Mouse (Mus musculus): ENCODE data around the gene Parm1. TPM values are rescaled to one million over a fixed set of nuclear protein-coding genes. Genes with fewer than 3 reads are reported as not detected.
A peak's percentile ranks its signal among the peaks of the same experiment; 100 is the strongest.

Parm1 gene
- polyA plus RNA-seq (2016; fragmentation: Nextera tagmentation; extraction: Ambion mirVana) = 5.8 and 6.3 TPM in 2 replicates

DNA sequence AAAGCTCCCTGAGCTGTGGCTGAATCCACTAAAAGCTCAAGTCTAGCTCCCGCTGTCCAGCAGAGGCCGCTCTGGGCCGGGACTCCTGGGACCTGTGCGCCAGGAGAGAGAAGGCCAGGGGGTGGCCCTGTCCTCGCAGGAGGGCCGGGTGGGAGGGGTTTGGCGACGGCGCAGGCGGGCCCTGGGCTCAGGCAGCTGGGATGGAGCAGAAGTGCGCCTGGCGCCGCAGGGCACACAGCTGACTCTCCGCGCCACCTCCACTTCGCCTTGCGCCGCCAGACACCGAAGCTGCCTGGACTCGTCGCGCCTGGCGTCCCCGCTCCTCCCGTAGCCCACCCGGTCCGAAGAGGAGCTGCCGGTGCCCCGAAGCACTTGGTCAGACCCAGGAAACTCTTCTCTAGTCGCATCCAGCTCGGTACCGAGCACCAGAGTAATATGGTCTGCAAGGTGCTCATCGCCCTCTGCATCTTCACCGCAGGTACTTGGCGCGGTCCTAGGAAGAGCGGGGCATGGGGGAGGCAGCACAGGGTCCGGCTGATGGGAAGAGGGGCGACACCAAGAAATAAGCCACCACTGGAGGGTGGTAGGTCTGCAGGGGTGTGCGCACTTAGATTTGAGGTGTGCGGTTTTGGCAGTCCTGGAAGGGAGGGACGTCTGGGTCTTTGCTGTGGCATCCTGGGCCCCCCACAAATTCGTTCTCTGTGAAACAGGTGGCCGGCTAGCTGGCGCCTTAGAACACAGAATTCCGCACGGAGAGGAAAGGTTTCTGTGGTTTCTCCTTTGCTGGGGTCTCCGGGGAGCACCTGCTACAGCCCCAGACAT, at the start of gene Parm1:
Gene Parm1 (plus strand): TSS at position 136 of the 822 bp plus-strand sequence.
- Histone ChIP-seq H3K9me3 (no peaks in the 10 kb centered on the region), H3K4me3 (replicated peaks) (peak within 1 kb of the TSS; percentile 52), H3K4me1 (peaks cover 18% of the 10 kb centered on the region), H3K9ac (peak within 1 kb of the TSS; percentile 57), H3K27me3 (peaks cover 18% of the 10 kb centered on the region), H3K36me3 (replicated peaks) (no peaks in the 10 kb centered on the region), H3K4me2 (peak within 1 kb of the TSS; percentile 97), H3K27ac (no peak within 1 kb of the TSS)
- WGBS = under 1% methylated on average over 48 of the region's 48 CpGs
- ATAC-seq (ENCODE audit: low FRiP score) = peak; percentile 98

DNA sequence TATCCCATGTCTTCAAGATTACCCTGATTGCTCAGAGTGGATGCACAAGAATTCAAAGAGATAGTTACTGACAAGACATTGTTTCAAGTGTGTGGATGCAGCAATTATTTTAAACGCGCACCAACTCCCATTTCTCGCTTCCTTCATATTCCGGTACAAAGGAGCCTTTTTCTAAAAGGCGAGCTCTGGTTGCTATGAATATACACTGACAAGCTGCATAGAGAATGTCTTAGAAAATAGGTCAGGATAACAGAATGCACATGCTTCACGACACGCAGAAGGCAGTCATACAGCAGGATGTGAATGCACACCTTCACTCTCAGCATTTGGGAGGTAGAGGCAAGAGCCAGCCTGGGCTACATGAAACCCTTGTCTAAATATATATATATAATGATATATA, 42.2 kb upstream of the Parm1 start:
- Histone ChIP-seq H3K4me2 (no peak overlapping the region), H3K4me3 (replicated peaks) (no peak overlapping the region), H3K9ac (no peak overlapping the region), H3K4me1 (no peaks in the 10 kb centered on the region), H3K27me3 (no peaks in the 10 kb centered on the region), H3K27ac (no peak overlapping the region), H3K9me3 (no peaks in the 10 kb centered on the region), H3K36me3 (replicated peaks) (no peaks in the 10 kb centered on the region)
- no peak for ATAC-seq (ENCODE audit: low FRiP score)
- 95% methylated on average over 7 of the region's 7 CpGs for WGBS

DNA sequence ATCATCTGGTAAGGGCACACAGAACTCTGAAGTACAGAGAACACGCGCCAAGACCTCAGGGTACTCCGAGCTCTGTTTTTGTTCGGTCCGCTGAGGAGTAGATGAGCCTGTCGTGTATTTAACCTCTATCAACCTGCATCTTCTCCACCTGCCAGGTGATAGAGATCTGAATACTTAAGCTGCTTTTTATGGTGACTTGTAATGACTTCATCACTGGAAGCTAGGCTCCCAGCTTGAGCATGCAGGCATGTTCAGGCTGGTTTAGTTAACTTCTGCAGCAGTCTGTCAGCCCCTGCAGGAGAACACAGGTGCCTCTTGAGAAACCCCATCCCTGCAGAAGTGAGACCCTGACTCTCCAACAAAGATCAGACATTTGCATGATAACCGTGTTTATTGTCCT, 40.6 kb upstream of the Parm1 start:
- no peaks in the 10 kb centered on the region for H3K9me3 ChIP-seq
- no peak for ATAC-seq (ENCODE audit: low FRiP score)
- H3K4me1 ChIP-seq = no peaks in the 10 kb centered on the region
- WGBS = 87% methylated on average over 7 of the region's 7 CpGs
- no peaks in the 10 kb centered on the region for H3K27me3 ChIP-seq
- no peak overlapping the region for H3K4me3 ChIP-seq (replicated peaks)
- H3K27ac ChIP-seq = no peak overlapping the region
- H3K4me2 ChIP-seq = no peak overlapping the region
- H3K36me3 ChIP-seq (replicated peaks) = no peaks in the 10 kb centered on the region
- no peak overlapping the region for H3K9ac ChIP-seq

DNA sequence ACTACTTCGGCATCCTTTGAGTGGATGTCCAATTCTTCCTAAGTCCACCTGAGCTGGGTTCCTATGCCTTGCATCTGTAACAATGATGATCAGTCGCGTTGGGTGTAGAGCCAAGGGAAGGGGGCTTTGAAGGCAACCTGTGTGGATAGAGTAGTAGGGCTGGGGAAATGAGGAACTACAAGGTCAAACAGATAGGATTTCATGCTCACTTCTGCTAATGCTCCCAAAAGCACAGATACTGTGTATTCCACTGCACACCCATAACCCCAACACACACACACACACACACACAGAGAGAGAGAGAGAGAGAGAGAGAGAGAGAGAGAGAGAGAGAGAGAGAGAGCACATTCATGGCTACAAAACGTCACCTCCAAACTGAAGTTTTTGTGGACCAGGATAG, 38.7 kb upstream of the Parm1 start:
- ATAC-seq (ENCODE audit: low FRiP score) = no peak
- Histone ChIP-seq H3K4me3 (replicated peaks) (no peak overlapping the region), H3K27ac (no peak overlapping the region)

DNA sequence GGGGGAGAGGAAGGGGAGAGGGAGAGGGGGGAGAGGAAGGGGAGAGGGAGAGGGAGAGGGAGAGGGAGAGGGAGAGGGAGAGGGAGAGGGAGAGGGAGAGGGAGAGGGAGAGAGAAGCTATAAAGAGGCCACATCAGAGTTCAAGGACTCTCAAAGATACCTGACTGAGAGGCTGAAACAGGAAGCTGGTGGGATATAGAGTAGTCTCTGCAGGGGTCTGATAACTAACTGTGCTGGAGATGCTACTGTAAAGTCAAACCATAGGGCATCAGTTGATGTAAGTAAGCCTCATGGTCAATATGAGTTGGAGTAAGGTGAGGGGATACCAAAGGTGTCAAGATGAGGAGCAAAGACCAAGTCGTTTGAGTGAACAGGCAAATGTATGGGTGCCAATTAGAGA, 37.3 kb upstream of the Parm1 start:
- no peaks in the 10 kb centered on the region for H3K27me3 ChIP-seq
- no peaks in the 10 kb centered on the region for H3K36me3 ChIP-seq (replicated peaks)
- no peaks in the 10 kb centered on the region for H3K9me3 ChIP-seq
- no peak overlapping the region for H3K4me2 ChIP-seq
- ATAC-seq (ENCODE audit: low FRiP score) = no peak
- no peak overlapping the region for H3K4me3 ChIP-seq (replicated peaks)
- 81% methylated on average over 1 of the region's 1 CpGs for WGBS
- H3K9ac ChIP-seq = no peak overlapping the region
- no peaks in the 10 kb centered on the region for H3K4me1 ChIP-seq
- H3K27ac ChIP-seq = no peak overlapping the region

More for the DNA sequence above, 38.7 kb upstream of the Parm1 start:
- 90% methylated on average over 4 of the region's 4 CpGs for WGBS
- Histone ChIP-seq H3K4me2 (no peak overlapping the region), H3K9ac (no peak overlapping the region), H3K27me3 (no peaks in the 10 kb centered on the region), H3K9me3 (no peaks in the 10 kb centered on the region), H3K36me3 (replicated peaks) (no peaks in the 10 kb centered on the region), H3K4me1 (no peaks in the 10 kb centered on the region)

DNA sequence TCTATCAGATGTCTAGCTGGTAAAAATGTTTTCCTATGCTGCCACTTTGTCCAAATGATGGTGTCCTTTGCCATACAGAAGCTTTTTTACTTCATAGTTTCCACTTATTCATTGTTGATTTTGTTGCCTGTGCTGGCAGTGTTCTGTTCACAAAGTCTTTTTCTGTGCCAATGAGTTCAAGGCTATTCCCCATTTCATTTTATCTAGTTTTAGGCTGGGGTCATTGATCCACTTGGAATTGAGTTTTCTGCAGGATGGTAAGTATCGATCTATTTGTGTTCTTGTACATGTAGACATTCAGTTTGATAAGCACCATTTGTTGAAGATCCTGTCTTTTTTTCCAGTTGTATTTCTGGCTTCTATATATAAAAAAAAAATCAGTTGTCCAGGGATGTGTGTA, 33.1 kb upstream of the Parm1 start:
- H3K27me3 ChIP-seq = no peaks in the 10 kb centered on the region
- no peaks in the 10 kb centered on the region for H3K36me3 ChIP-seq (replicated peaks)
- ATAC-seq (ENCODE audit: low FRiP score) = no peak
- 91% methylated on average over 1 of the region's 1 CpGs for WGBS
- no peak overlapping the region for H3K27ac ChIP-seq
- no peak overlapping the region for H3K4me3 ChIP-seq (replicated peaks)
- no peak overlapping the region for H3K4me2 ChIP-seq
- H3K9ac ChIP-seq = no peak overlapping the region
- H3K4me1 ChIP-seq = no peaks in the 10 kb centered on the region
- H3K9me3 ChIP-seq = no peaks in the 10 kb centered on the region

DNA sequence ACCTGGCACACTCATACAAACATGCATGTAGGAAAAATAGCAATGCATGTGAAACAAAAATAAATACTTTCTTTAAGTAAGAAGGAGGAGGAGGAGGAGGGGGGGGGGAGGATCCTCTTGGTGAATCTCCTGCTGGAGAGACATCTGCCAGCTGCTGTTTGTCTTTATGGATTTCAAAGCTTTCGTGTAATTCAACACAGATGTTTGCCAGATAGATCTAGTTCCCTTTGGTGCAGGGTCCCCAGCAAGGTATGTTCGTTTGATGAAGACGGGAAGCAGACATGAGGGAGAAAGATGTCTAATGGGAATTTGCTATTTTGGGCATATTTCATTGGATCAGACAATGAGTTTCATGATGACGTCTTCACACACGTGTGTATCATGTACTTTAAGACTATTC, 23.0 kb upstream of the Parm1 start:
- Histone ChIP-seq H3K4me3 (replicated peaks) (no peak overlapping the region), H3K4me2 (no peak overlapping the region), H3K4me1 (no peaks in the 10 kb centered on the region), H3K36me3 (replicated peaks) (no peaks in the 10 kb centered on the region), H3K27me3 (no peaks in the 10 kb centered on the region), H3K9me3 (no peaks in the 10 kb centered on the region), H3K9ac (no peak overlapping the region), H3K27ac (no peak overlapping the region)
- 79% methylated on average over 5 of the region's 5 CpGs for WGBS
- ATAC-seq (ENCODE audit: low FRiP score) = no peak

DNA sequence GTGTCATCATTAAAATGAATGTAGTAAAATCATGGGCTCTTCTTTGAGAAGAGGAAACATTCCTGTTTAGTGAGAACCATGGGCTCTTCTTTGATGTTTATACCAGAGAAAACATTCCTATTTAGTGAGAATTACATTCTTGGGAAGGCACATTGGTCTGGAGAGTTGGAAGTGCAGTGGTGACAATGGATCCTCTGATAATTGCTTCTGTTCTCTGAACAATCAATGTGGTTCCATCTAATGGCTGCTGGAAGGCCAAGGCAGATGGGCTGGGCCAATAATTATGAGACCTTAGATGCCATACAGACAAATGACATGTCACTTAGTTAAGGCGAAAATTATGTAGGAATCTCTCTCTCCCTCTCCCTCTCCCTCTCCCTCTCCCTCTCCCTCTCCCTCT, 16.1 kb upstream of the Parm1 start:
- Histone ChIP-seq H3K4me3 (replicated peaks) (no peak overlapping the region), H3K27me3 (no peaks in the 10 kb centered on the region), H3K4me2 (no peak overlapping the region), H3K9ac (no peak overlapping the region), H3K36me3 (replicated peaks) (no peaks in the 10 kb centered on the region), H3K9me3 (no peaks in the 10 kb centered on the region), H3K27ac (no peak overlapping the region), H3K4me1 (no peaks in the 10 kb centered on the region)
- no peak for ATAC-seq (ENCODE audit: low FRiP score)
- WGBS = 71% methylated on average over 1 of the region's 1 CpGs

DNA sequence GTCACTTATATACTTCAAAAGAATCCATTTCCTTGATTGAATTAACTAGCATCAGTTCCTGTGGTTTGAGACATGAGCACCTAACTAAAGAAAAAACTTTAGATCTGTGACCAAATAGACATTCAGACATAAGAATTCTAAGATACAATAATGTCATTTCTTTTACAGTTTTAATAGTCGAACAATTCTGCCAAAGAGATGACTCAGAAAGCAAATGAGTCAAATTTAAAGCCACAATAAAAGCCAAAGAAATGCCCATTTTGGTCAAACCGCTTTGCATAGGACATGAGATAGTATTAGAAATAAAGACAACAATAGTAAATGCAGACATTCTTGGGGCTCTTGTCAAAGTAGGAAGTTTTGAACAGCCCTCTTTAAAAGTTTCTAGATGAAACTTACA, 15.0 kb upstream of the Parm1 start:
- WGBS = 90% methylated on average over 2 of the region's 2 CpGs
- no peaks in the 10 kb centered on the region for H3K27me3 ChIP-seq
- no peak overlapping the region for H3K4me3 ChIP-seq (replicated peaks)
- ATAC-seq (ENCODE audit: low FRiP score) = no peak
- no peak overlapping the region for H3K27ac ChIP-seq
- no peaks in the 10 kb centered on the region for H3K36me3 ChIP-seq (replicated peaks)
- H3K9me3 ChIP-seq = no peaks in the 10 kb centered on the region
- no peak overlapping the region for H3K9ac ChIP-seq
- no peak overlapping the region for H3K4me2 ChIP-seq
- H3K4me1 ChIP-seq = no peaks in the 10 kb centered on the region

DNA sequence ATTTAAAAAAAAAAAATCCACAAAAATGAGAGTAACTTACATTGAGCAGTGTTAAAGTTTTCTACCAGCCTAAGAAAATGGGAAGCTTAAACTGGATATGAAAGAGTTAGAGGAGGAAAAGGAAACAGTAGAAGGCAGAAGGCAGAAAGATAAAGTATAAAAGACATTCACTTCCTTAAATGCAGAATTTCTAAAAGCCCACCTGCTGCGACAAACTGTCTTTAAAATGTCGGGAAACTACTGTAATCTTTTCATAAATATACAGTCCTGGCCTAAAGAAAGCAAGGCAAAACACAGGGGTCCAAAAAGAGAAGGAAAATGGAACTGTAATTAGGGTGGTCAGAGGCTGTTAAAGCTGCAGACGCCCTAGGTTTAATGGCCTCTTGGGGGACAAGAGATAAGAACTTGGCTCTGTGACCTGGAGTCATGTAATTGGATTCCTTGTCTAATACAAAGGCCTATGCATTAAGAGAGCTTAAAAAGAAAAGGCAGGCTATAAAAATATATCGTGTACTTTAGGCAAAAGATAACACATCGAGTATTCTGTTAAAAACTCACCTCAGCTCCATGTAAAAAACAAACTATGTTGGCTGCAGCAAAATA, 13.0 kb upstream of the Parm1 start:
- no peaks in the 10 kb centered on the region for H3K9me3 ChIP-seq
- no peak overlapping the region for H3K4me2 ChIP-seq
- no peak for ATAC-seq (ENCODE audit: low FRiP score)
- no peaks in the 10 kb centered on the region for H3K4me1 ChIP-seq
- H3K9ac ChIP-seq = no peak overlapping the region
- H3K4me3 ChIP-seq (replicated peaks) = no peak overlapping the region
- H3K36me3 ChIP-seq (replicated peaks) = no peaks in the 10 kb centered on the region
- 68% methylated on average over 5 of the region's 5 CpGs for WGBS
- H3K27ac ChIP-seq = no peak overlapping the region
- no peaks in the 10 kb centered on the region for H3K27me3 ChIP-seq

DNA sequence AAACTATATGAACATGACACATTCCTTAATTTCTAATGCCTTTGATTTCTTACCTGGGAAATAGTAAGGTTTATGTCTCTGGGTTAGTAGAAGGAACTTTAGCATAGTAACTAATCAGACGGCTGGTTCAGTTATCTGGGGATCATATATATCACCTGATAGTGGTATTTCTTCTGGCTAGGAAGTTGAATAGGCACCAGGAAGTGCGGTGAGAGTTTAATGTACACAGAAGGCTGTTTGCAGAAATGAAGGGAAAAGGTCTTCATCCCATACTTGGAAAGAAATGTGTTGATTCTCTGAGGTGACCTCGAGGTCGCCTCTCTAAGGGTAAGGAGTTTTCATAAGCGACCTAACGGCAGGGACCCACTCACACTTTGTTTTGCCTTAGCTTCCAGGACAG, 338 bp upstream of the Parm1 start:
- H3K9ac ChIP-seq = no peak overlapping the region
- H3K4me3 ChIP-seq (replicated peaks) = peak overlapping the region; percentile 52
- H3K36me3 ChIP-seq (replicated peaks) = no peaks in the 10 kb centered on the region
- 19% methylated on average over 6 of the region's 6 CpGs for WGBS
- H3K9me3 ChIP-seq = no peaks in the 10 kb centered on the region
- no peak overlapping the region for H3K27ac ChIP-seq
- H3K27me3 ChIP-seq = peaks cover 18% of the 10 kb centered on the region
- H3K4me2 ChIP-seq = peak overlapping the region; percentile 97
- H3K4me1 ChIP-seq = peaks cover 18% of the 10 kb centered on the region
- ATAC-seq (ENCODE audit: low FRiP score) = no peak

DNA sequence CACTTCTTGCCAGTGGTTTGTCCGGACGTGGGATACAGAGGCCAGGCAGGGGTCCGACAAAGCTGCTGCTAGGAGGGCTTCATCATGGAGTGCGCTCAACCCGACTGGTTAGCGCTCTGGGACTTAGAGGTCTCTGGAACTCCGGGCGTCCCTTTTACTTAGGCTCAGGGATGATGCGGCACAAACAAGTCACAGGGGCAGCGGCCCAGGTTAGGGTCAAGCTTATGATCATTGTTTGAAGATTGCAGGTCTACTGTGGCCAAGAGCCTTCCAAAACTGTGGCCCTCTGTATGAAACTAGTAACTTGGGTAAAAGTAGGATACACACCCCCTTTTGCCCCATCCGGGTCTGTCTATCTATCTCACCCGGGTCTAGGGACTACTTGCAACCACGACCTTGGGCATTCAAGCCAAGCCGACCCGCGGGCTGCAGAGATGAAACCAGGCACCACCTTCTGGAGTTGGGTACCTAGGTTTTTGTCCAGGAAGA, 931 bp downstream of the Parm1 start:
- Histone ChIP-seq H3K4me2 (peak overlapping the region; percentile 97), H3K27ac (no peak overlapping the region), H3K36me3 (replicated peaks) (no peaks in the 10 kb centered on the region), H3K9ac (peak overlapping the region; percentile 57), H3K9me3 (no peaks in the 10 kb centered on the region), H3K4me1 (peaks cover 18% of the 10 kb centered on the region), H3K4me3 (replicated peaks) (peak overlapping the region; percentile 52), H3K27me3 (peaks cover 18% of the 10 kb centered on the region)
- peak; percentile 12; the same call in 1 of the 2 replicates for ATAC-seq (ENCODE audit: low FRiP score)
- 6% methylated on average over 16 of the region's 16 CpGs for WGBS

DNA sequence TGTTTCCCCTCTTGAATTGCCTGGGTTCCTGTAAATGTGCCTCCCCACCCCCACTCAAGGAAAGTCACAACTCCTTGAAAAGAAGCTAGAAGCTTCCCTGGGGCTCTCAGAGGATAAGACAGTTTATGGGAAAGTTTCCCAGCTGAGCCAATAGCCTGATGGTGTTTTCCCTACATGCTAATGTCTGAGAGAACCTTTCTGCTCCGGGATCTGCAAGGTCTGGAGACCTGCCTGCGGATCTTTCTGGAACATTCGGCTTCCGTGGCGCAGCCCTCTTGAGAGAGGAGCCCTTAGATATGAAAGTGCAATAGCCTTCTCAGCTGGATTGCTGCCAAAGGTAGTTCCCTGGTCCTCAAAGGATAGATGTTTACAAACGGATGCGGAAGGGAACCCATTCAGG, 1.5 kb downstream of the Parm1 start:
- no peaks in the 10 kb centered on the region for H3K36me3 ChIP-seq (replicated peaks)
- H3K27ac ChIP-seq = no peak overlapping the region
- WGBS = 30% methylated on average over 7 of the region's 7 CpGs
- peak overlapping the region; percentile 52 for H3K4me3 ChIP-seq (replicated peaks)
- no peaks in the 10 kb centered on the region for H3K9me3 ChIP-seq
- H3K27me3 ChIP-seq = peaks cover 18% of the 10 kb centered on the region
- no peak overlapping the region for H3K9ac ChIP-seq
- H3K4me1 ChIP-seq = peaks cover 18% of the 10 kb centered on the region
- ATAC-seq (ENCODE audit: low FRiP score) = no peak
- peak overlapping the region; percentile 97 for H3K4me2 ChIP-seq

Measured in forebrain, embryonic 12.5 days (tissue).